Mouse (Mus musculus) heart, adult 2 months (tissue): Measurements from ENCODE around the gene Fanci.

ENCODE experiments used
- CTCF ChIP-seq: fragments of 200-600 bp; IDR thresholded peaks from 2 replicates; pipeline ENCODE4 v1.8.1; 2022; ENCODE audit warnings: antibody characterized with exemption, mild to moderate bottlenecking, moderate library complexity
- POLR2A ChIP-seq: fragments of 200-500 bp; IDR thresholded peaks from 2 replicates; pipeline ENCODE4 v1.6.1; 2011; ENCODE audit warnings: mild to moderate bottlenecking, low read depth, low read length, control low read depth; ENCODE audit not compliant: insufficient read depth

DNA sequence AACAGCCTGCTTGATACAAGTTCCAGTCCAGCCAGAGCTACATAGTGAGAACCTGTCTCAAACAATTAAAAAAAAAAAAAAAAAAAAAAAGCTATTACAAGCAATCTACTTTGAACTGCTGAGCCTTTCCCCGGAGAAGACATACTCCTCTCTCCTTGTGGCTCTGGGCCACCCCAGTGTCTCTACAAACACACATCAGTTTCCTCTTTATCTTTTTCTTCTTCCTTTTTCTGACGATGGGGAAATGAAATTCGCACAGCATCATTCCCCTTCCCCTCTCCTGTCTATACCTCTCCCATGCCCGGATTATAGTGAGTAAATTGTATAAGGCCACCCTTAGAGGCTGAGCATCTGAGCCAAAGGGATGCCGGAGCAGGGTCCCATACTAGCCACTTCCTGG is 23.1 kb upstream of the Fanci start:
- TF ChIP-seq CTCF = no peak
- TF ChIP-seq POLR2A = no peak
